Mouse (Mus musculus): Measurements from ENCODE around the gene Frem1. TPM values are rescaled to one million over a fixed set of nuclear protein-coding genes. Genes with fewer than 3 reads are reported as not detected.

Gene Frem1
- 1 to 10 TPM; 2.0 TPM for total RNA-seq (2021)

DNA sequence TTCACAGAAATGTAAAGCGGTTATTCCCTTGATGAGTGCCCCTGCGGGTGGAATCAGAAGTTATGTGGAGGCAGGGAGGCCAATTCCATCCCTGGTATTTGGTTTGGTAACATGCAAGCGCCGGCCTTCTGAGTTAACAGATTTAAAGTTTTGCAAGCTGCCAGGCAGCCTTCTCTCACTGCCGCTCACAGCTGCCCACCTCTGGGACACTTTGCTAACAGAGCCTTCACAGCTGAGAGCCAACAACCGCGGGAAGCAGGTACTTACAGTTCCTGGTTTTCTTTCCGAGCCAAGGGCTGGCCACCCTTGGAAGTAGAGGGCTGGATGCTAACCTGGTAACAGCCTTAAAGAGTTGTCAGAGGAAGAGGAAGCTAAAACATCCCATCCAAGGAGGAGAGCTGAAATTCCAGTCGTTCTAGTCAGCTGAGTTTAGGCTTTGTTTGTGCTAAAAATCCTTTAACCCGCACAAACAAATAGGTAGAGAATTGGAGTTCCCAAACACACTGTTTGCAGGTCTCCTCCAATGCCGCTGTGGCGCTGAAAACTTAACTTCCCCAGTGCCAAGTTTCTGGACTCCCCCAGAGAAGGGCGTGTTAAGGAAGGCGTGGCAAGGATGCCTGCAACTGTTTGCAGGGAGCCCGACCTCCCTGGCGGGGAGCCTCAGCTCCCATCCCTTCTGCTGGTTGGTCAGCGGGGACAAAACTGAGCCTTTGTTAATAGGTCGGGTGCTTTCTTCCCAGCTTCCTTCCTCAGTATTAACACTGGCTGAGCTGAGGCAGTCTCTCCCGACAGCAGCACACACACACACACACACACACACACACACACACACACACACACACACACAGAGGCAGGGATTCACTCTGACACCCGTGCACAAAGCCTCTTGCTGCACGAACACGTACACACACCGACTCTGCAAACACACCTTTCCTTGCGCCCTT, at the start of gene Frem1:
Gene Frem1, minus strand, starts transcription at position 706 of the 944 bp plus-strand sequence.
- intact Hi-C loops (cut with DNase I), result no loop called here
- DNase-seq, result peak; percentile 65 to 67

DNA sequence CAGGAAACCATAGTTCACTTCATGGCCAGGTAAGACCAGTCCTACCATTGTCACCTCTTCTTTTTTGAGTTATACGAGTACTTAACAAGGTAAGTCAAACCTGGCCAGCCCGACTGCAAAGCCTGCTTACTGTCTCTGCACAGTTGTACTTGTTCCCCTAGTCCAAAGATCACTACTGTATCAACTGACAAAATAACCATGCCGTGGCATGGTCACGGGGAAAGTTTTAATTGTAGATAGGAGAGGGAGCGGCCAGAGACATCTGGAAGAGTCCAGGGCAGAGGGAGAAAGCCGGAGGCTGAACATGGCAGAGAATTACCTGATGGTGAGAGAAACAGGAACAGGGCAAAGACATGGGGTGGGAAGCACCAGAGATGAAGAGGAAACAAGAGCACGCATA, 46.9 kb upstream of the Frem1 start:
- DNase-seq, result no peak
- intact Hi-C loops (cut with DNase I), result no loop called here

DNA sequence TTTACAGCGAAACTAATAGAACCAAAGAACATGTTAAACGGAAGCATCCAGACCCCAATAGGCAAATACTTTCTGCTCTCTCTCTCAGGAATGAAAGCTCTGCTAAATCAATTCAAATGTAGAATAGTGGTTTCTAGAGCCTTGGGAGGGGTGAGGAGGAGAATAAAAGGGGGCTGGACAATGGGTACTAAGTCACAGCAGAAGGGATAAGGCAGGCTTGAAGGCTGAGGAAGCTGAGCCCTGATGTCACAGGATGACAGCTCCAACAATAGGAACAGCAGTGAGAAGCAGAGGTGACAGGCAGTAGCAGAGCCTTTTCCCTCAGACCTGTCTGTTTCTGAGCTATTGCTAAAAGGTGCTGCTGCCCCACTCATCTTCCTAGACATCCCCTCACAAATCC, 41.8 kb upstream of the Frem1 start:
- intact Hi-C loops (cut with DNase I), result no loop called here
- no peak for DNase-seq

DNA sequence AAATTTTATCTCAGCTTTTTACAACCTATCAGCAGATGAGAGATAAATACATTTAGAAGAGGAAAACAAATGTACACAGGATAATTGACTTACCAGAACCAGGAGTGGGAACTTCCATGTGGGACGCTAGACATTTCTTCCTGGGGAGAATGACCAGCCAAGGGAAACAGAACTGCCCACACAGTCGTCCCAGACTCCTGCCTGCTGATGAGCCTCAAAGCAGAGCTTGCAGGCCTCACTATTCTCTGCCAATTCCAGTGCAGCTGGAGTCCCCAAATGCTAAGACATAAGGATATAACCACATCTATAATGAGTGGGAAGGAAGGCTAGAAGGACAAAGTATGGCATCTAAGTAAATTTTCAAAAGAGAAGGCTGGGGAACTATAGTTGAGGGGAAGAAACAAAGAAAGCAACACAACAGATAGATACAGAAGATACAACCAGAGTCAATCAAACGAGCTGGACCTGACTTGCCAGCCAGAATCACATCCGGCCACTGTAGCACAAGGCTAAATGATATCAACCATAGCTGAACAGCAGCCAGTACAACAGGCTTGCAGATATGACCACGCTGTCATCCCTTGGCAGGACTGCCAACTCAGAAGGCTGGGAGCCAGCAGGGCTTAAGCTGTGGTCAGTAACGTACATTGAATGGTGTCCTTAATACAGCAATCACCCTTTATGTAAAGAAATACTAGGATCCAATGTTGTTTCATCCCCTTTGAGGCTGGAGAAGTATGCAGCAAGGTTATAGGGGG, 38.7 kb upstream of the Frem1 start:
- intact Hi-C loops (cut with DNase I), result no loop called here
- peak; percentile 83 to 87 for DNase-seq

DNA sequence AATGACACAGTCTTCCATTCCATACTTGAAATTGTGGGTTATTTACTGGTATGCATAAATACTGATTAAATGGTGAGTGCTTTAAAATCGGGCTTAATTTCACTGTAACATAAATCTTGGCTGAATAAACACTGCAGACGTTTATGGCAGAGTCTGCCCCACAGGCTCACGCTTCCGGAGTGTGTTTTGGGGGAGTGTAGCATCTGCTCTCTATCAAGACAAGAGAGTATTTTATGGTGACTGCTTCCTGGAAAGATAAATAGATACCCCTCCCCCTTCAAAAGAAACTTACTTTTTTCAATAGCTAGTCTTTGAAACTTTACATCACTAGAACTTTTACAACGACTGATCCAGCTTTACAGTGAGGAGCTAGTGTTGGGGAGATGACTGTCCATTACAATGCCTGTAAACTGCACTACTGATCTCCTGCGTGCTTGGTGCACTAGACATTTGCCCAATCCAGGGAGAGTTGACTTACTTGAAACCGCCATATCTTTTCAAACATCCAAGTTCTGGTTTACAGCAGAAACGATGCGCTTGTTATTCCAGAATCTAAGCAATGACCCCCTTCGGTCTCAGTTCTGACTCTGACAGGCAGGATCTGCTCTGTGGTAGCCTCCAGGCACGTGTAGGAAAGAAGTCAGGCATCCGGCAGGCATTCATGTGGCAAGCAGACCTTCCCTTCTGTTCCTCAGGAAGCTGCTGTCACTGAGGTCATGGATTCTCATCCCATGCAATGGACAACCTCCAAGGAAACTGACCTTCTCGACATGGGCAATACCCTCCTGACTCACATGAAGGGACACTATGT, 28.4 kb upstream of the Frem1 start:
- peak in 1 of 2 experiments; percentile 16 for DNase-seq
- intact Hi-C loops (cut with DNase I), result no loop called here

DNA sequence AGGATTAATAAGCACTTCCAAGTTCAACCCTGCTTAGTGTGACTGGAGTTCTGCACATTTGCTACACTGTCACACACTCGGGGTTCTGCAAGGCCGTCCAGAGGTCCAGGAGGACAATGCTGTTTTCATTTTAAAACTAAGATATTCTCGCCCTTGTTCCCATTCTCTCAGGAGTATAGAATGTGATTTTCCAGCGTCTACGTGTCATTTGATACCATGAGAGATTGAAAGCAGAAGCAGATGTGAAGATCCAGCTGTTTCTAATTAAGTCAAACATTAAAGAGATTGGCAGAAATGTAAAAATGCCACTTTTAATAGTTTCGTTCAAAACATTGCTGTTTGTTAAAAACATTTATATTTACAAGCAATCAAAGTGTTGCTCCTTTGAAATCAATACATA, 12.1 kb upstream of the Frem1 start:
- intact Hi-C loops (cut with DNase I), result no loop called here
- no peak for DNase-seq

DNA sequence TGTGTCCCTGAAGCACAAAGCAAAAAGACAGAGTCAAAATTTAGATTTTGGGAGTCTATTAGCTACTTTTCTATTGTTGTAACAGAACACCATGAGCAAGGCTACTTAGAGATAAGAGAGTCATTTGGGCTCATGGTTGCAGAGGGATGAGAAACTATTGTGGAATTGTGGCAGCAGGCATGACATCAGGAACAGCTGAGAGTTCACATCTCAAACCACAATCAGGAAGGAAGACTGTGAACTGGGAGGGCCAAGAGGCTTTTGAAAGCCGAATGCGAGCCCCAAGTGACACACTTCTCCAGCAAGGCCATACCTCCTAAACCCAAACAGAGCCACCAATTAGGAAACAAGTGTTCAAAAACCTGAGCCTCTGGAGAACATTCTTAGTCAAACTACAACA, 9.4 kb upstream of the Frem1 start:
- no peak for DNase-seq
- intact Hi-C loops (cut with DNase I), result no loop called here

DNA sequence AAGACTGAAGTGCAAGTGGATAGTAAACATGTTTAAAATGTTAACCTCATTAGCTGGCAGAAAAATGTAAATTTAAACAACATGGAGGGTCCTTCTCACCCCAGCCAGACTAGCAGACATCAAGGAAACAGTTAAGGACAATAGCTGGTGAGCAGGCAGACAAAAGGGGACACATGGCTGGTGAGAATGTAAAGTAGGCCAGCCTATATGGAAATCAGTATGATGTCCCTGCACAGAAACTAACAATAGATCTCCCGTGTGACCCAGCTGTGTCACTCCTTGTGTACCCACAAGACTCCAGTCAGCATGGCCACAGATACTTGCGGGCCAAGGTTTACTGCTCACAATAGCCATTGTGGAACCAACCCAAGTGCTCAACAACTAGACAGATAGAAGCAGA, 6.5 kb upstream of the Frem1 start:
- DNase-seq, result no peak
- intact Hi-C loops (cut with DNase I), result no loop called here

DNA sequence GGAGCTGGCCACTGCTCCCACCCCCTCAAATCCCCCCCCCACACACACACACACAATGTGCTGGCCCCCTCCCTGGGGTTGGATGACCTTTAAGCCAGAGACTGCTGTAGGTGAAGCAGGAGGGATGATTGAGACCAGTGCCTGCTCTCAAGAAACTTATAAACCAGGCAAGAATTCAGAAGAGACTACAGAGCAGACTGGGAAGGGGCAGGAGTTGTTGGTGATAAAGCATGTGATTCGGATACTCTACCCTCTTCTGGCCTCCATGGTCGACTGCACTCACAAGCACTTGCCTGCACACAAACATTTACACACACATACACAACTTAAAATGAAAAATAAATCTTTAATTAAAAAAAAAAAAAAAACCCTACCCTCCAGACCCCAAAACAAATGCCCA, 6.0 kb upstream of the Frem1 start:
- intact Hi-C loops (cut with DNase I), result no loop called here
- no peak for DNase-seq

DNA sequence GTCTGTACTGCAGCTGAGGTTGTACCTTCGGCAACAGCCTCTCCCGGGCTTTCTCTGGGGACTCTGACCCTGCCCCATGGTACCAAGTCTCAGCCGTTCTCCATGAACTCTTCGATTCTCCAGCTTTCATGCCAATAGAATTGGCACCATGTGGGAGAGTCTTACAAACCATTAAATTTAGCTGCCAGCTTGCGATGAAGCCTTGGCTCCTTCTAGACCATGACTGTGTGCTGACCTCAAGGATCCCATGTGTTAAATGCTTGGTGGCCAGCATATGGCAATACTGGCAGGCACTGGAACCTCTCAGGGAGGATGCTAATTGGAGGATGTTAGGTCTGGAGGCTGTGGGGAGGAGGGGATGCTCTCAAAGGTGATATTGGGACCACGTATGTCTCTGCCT, 4.4 kb upstream of the Frem1 start:
- intact Hi-C loops (cut with DNase I), result no loop called here
- no peak for DNase-seq

DNA sequence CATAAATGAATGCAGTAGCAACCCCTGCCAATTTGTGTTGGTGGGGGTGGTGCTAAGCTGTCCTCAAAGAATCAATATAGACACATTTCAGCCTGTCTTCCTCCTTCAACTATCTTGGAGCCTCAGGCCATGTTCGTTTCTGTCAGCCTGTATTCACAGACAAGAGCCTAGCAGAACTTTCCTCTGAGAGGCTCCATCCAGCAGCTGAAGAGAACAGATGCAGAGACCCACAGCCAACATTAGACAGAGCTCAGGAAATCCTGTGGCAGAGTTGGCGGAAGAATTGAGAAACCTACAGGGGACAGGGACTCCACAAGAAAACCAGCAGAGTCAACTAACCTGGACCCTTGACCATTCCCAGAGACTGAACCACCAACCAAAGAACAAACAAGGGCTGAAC, 3.3 kb upstream of the Frem1 start:
- no peak for DNase-seq
- intact Hi-C loops (cut with DNase I), result no loop called here

DNA sequence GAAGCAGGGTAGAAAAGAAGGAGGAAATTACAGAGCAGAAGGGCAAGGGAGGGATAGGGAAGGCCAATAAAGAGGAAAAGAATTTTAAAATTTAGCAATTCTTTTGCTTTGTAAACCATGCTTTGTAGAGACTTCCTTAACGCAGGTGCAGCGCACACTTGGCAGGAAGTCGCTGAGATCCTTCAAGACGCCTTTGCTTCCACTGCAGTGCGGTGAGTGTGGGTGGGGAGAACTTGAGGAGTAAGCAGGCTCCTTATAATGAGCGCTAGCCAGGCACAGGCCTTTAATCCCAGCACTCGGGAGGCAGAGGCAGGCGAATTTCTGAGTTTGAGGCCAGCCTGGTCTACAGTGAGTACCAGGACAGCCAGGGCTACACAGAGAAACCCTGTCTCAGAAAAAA, 1.1 kb upstream of the Frem1 start:
- intact Hi-C loops (cut with DNase I), result no loop called here

DNA sequence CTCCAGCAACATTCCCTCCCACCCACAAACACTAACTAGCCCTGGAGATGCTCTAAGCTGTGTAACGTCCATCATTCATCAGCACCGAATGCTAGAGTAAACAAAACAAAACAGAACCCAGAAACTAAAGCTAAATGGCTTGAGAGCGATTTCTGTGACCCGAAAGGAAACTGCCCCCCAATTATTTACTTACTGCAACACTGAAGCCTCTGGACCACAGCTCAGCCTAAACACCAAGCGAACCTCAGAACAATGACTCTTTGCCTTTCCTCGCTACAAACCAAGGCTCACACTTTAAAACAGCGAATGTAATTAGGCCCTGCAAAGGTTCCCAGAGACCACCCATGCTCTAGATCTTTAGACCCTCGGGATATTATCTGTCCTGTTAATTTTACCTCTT, 963 bp downstream of the Frem1 start:
- DNase-seq, result no peak

More for the DNA sequence above, 1.1 kb upstream of the Frem1 start:
- DNase-seq, result no peak

DNA sequence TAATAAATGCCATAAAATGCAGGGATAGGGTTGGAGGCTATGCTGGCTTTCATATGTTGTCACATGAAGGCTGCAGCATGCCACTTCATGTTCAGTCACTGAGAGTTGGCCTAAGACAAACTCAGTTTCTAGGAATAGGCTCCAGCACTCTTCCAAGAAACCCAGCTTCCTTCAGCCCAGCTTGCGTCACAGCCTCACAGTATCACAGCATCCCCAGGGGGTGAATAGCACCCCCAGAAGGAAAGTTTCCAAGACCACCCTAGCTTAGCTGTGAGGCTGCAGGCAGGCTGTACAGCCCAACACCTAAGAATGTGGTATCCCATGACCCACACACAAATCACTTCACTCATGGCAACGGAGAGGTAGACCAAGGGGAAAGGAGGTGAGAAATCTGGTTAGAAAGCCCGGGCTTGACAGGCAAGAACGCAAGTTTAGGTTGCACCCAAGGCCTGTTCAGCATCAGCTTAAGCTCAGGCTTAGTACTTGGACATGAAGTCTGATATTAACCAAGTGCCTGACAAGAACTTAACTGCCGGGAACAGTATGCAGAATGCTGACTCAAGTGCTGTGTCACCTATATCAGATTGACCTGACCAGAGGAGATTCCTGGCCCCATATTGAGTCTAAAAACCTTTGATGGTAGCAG, 1.9 kb downstream of the Frem1 start:
- no peak for DNase-seq
- intact Hi-C loops (cut with DNase I), result no loop called here

More for the DNA sequence above, 963 bp downstream of the Frem1 start:
- intact Hi-C loops (cut with DNase I), result no loop called here

DNA sequence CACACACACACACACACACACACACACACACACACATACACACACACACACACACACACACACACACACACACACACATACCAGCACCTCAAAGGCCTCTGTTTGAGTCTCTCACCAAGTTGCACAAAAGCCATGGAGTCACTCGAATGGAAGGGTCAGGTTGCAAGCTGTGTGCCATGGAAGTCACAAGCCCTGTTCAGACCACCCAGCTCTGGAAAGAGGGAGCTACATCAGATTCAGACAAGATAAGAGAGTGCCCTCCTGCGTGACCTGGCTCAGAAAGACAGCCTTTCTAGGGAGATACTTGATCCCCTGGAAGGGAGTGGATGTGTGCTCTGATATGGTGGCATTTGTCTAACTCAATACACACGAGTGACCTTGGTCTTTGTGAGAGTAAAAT, 2.9 kb downstream of the Frem1 start:
- no peak for DNase-seq
- intact Hi-C loops (cut with DNase I), result no loop called here

DNA sequence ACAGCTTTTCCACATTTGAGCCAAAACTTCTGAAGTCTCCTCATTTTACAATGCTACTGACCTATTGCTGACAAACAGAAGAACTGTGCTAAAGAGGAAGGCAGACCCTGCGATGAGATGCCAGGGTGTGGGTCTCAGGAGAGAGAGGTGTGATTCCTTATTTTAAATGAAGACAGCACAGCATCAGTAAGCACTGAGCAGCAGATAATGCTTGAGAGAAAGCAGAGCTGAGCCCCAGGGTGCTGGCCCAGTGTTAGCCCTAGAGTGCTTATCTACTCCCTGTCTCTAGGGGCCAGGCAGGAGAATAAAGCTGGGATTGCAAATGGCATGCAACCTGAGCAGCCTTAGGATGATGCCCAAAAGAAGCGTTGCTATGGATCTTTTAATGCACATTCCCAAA, 3.6 kb downstream of the Frem1 start:
- intact Hi-C loops (cut with DNase I), result no loop called here
- DNase-seq, result no peak

DNA sequence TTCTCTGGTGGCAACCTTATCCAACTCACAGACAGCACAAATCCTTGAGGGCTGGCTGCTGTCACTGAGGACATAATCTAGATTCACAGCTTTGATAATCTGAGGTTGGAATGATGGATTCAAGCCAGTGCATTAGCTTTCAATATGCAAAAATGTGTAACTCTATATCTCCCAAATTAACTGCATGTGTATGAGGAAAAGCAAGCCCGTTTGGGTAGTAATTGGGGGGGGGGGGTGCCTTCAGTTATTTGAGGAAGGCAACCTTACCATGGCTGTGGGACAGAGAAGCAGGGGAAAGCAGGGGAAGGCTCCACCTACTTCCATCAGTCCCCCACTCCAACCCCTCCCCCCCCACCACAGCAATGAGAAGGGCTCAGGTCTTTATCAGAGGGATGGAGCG, 5.3 kb downstream of the Frem1 start:
- no peak for DNase-seq
- intact Hi-C loops (cut with DNase I), result no loop called here

DNA sequence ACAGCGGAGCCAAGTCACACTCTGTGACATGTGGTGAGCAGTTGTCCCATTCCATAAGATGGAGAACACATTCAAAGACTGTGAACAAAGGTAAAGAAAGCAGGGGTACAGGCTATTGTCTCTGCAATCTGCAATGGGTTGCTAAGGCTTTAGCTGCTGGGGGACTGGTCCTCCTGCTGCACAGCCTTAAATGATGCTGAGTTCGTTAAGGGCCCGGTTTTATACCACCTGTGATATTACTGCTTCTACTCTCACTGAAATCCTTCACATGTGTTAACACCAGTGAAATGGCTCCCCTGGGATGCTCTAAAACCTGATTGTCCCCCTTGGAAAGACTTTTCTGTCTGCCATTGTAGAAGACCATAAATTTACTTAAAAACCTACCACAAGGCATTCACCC, 6.1 kb downstream of the Frem1 start:
- intact Hi-C loops (cut with DNase I), result no loop called here
- DNase-seq, result no peak

DNA sequence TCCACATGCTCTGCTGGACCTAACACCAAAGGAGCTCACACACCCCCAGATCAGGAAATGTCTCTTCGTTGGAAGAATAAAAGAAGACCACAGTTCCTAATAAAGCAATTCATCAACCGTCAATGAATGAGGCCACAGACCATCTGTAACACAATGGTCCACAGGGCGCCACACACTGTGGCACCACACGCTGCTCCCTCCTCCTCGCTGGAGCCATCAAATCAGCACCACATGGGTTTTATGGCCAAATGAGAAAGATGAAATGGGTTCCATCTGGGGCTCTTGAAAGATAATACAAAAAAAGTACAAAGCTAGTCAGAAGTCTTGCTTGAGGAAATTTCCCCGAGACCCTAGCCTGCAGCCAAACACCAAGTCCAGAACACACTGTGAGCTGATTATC, 6.9 kb downstream of the Frem1 start:
- DNase-seq, result no peak
- intact Hi-C loops (cut with DNase I), result no loop called here

DNA sequence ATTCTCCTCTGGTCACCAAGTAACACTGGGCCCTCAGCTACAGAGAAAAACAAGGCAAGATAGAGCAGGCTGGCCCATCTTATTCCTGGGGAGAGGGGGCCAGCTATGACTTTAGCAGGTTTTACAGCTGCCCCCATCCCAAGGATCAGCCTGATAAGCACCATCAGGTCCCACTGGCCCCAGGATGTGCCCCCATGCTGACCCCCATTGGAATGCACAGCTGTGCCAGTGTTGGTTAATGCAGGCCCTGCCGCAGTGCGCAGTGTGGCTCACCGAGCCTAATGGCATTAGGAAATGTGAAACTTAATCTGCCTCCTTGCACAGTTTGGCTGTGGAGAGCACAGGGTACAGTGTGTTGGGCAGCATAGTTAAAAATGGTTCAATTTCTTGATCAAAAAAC, 11.4 kb downstream of the Frem1 start:
- intact Hi-C loops (cut with DNase I), result no loop called here
- no peak for DNase-seq

DNA sequence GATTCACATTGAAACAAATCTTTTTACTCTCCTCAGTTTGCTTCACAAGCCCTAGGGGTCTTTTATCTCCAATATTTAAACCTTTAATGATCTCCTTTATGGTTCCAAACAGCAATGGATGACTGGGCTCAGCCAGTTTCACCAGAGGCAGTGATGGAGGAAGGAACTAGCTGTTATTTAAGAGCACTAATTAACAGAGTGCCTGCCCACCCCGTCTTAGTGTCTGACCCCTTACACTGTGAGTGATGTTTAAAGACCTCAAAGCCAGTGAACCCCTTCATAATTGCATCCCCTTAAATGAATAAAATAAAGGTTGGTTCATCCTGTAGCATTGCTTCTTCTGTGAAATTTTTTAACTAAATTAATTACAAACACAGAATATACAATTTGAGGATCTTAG, 19.4 kb downstream of the Frem1 start:
- intact Hi-C loops (cut with DNase I), result no loop called here
- no peak for DNase-seq

Measured in heart, postnatal 10 days (tissue).